Mouse (Mus musculus) CD4-positive helper T cell, adult 2 months (primary cell): Measurements from ENCODE around the gene Atf6b.

Experiments used
- DNase-seq: peaks from one replicate; pipeline ENCODE4 v3.0.0-alpha.2; 2012; ENCODE audit warnings: low read depth, missing footprints, low spot score

Atf6b gene

GRCm38 (mm10) chr17:34664472-34664871 lies 17.5 kb downstream of the Atf6b start:
- no peak for DNase-seq

GRCm38 (mm10) chr17:34670235-34670634 lies 23.3 kb downstream of the Atf6b start, which contains the start of gene Tnxb:
TSS of gene Tnxb (plus strand) at chr17:34670535.
- no peak for DNase-seq

- no peak for DNase-seq
Measured at GRCm38 (mm10) chr17:34671151-34672066, 24.5 kb downstream of the Atf6b start.

GRCm38 (mm10) chr17:34672246-34672792 lies 25.4 kb downstream of the Atf6b start:
- no peak for DNase-seq

- DNase-seq: no peak
Measured at GRCm38 (mm10) chr17:34673139-34673538, 26.2 kb downstream of the Atf6b start.

- DNase-seq: no peak
Measured at GRCm38 (mm10) chr17:34674524-34675204, 27.7 kb downstream of the Atf6b start.

- no peak for DNase-seq
Measured at GRCm38 (mm10) chr17:34675205-34676092, 28.5 kb downstream of the Atf6b start.

GRCm38 (mm10) chr17:34676093-34676460 lies 29.1 kb downstream of the Atf6b start:
- DNase-seq: no peak

- no peak for DNase-seq
Measured at GRCm38 (mm10) chr17:34676671-34677070, 29.7 kb downstream of the Atf6b start.

GRCm38 (mm10) chr17:34680191-34680590 lies 33.2 kb downstream of the Atf6b start:
- no peak for DNase-seq

- peak; percentile 11 for DNase-seq
Measured at GRCm38 (mm10) chr17:34680621-34681020, 33.7 kb downstream of the Atf6b start.

GRCm38 (mm10) chr17:34681132-34681571 lies 34.2 kb downstream of the Atf6b start:
- peak; percentile 65 for DNase-seq

GRCm38 (mm10) chr17:34681881-34682536 lies 35.1 kb downstream of the Atf6b start:
- DNase-seq: no peak

- no peak for DNase-seq
Measured at GRCm38 (mm10) chr17:34683179-34683578, 36.2 kb downstream of the Atf6b start.

- no peak for DNase-seq
Measured at GRCm38 (mm10) chr17:34683686-34684220, 36.8 kb downstream of the Atf6b start.

GRCm38 (mm10) chr17:34684253-34684893 lies 37.4 kb downstream of the Atf6b start:
- DNase-seq: no peak

- DNase-seq: no peak
Measured at GRCm38 (mm10) chr17:34685120-34686110, 38.5 kb downstream of the Atf6b start.

- no peak for DNase-seq
Measured at GRCm38 (mm10) chr17:34688889-34689288, 41.9 kb downstream of the Atf6b start.

GRCm38 (mm10) chr17:34690458-34690857 lies 43.5 kb downstream of the Atf6b start:
- DNase-seq: no peak
